8 mouse cellular contexts compared by ENCODE assay signal in genomic region chr8:74993475-74994451, GRCm38 (mm10). TPM values are rescaled to one million over a fixed set of nuclear protein-coding genes. Genes with fewer than 3 reads are reported as not detected.
DNase-seq lines count a peak whose midpoint lies in the region; ATAC-seq lines count a peak whose summit lies in the region.

No protein-coding gene starts in this region.

- H3K4me1 ChIP-seq in hindbrain, embryonic 15.5 days (replicated peaks) = peaks cover 14% of the 10 kb centered on the region

- peak; percentile 89 for DNase-seq in R1 (ENCODE audit: low read depth, low spot score)
- DNase-seq in cerebellum, postnatal 36 days = peak; percentile 83 to 87
- DNase-seq in frontal cortex, postnatal 36 days (ENCODE audit: low spot score in 2 of 2) = peak; percentile 76 to 88
- peak; percentile 74 for DNase-seq in left cerebral cortex, adult 11 months (ENCODE audit: low spot score)
- peak; percentile 88 to 91 for DNase-seq in lung, postnatal 4 days
- DNase-seq in retina, postnatal 7 days (ENCODE audit: low read depth, low spot score) = peak; percentile 80
- peak; percentile 82 for DNase-seq in urinary bladder, adult 2 months (ENCODE audit: low spot score)

- peak; percentile 95 for ATAC-seq in hindbrain, embryonic 15.5 days (ENCODE audit: low FRiP score, low read depth)

- peak overlapping the region; percentile 96 for H3K27ac ChIP-seq in hindbrain, embryonic 15.5 days (replicated peaks)

- no peaks in the 10 kb centered on the region for H3K27me3 ChIP-seq in hindbrain, embryonic 15.5 days

- no peaks in the 10 kb centered on the region for H3K9me3 ChIP-seq in hindbrain, embryonic 15.5 days

- WGBS in hindbrain, embryonic 15.5 days = under 1% methylated on average over 93 of the region's 111 CpGs

- peak overlapping the region; percentile 68 for H3K4me2 ChIP-seq in hindbrain, embryonic 15.5 days

- peaks cover 3% of the 10 kb centered on the region for H3K36me3 ChIP-seq in hindbrain, embryonic 15.5 days

- H3K9ac ChIP-seq in hindbrain, embryonic 15.5 days = peak overlapping the region; percentile 97

- H3K4me3 ChIP-seq in hindbrain, embryonic 15.5 days = peak overlapping the region; percentile 87

RNA-seq across cellular contexts. Expression of gene Hmgxb4, which starts 0.6 kb away (rescaled TPM):
- polyA plus RNA-seq in hindbrain, embryonic 15.5 days (2015; fragmentation: Nextera tagmentation; extraction: Ambion mirVana) = 32.9 and 37.7 TPM in 2 replicates
- polyA plus RNA-seq in urinary bladder, adult 2 months (2012; rRNA removed) = 27.8 and 30.9 TPM in 2 replicates

RNA-seq across cellular contexts. Expression of gene Tom1, which starts 39.7 kb away (rescaled TPM):
- polyA plus RNA-seq in hindbrain, embryonic 15.5 days (2015; fragmentation: Nextera tagmentation; extraction: Ambion mirVana) = 35.4 and 40.2 TPM in 2 replicates
- 17.3 and 22.5 TPM in 2 replicates for polyA plus RNA-seq in urinary bladder, adult 2 months (2012; rRNA removed)

Comparison
In these comparisons a context has a peak if more than half of its experiments do, and no peak if none do; other contexts are left out.
1. Peak in every context shown above with its lines: DNase-seq, ATAC-seq, H3K4me3 ChIP-seq and H3K27ac ChIP-seq.